Mouse (Mus musculus) adrenal gland (tissue): Measurements from ENCODE around the gene Tnfsf13b.

ENCODE experiments used
- intact Hi-C: fragments of 180-260 bp; cut with DNase I; formaldehyde crosslinking; loops from one replicate; pipeline ENCODE4 v1.15.1; 2025
- long read RNA-seq, 2 experiments: library from polyadenylated mRNA; unstranded; transcript quantifications; one replicate each; pipeline ENCODE4 v2.0.0; 2020; ENCODE audit warnings: borderline replicate concordance in 1 of 2; ENCODE audit not compliant: insufficient replicate concordance in 1 of 2

Tnfsf13b gene
- long read RNA-seq, experiment 1, full-length matches to known transcripts = 1 of 1 reads
- long read RNA-seq, experiment 1, partial matches to known transcripts = 0 of 1 reads
- long read RNA-seq, experiment 1, other reads (novel, unspliced or antisense) = 0 of 1 reads
- long read RNA-seq, experiment 2, full-length matches to known transcripts = 2 of 2 reads
- long read RNA-seq, experiment 2, partial matches to known transcripts = 0 of 2 reads
- long read RNA-seq, experiment 2, other reads (novel, unspliced or antisense) = 0 of 2 reads

- intact Hi-C loops = no loop called here
Measured at GRCm38 (mm10) chr8:10006156-10006985, at the start of gene Tnfsf13b. Gene Tnfsf13b (plus strand): TSS chr8:10006467.

GRCm38 (mm10) chr8:9958338-9958737, 47.9 kb upstream of the Tnfsf13b start:
- intact Hi-C loops = no loop called here

- intact Hi-C loops = no loop called here
Measured at GRCm38 (mm10) chr8:9959919-9960318, 46.3 kb upstream of the Tnfsf13b start.

- intact Hi-C loops = no loop called here
Measured at GRCm38 (mm10) chr8:9971866-9972265, 34.4 kb upstream of the Tnfsf13b start.

GRCm38 (mm10) chr8:9975276-9975675, 31.0 kb upstream of the Tnfsf13b start:
- intact Hi-C loops = loop anchor here (5.0 kb wide), 2 partner anchors 327 to 427 kb away; no protein-coding TSS in a partner anchor

GRCm38 (mm10) chr8:9975898-9976611, 30.2 kb upstream of the Tnfsf13b start:
- intact Hi-C loops = loop anchor here (5.0 kb wide), 2 partner anchors 326 to 426 kb away; no protein-coding TSS in a partner anchor

- intact Hi-C loops = loop anchor here (5.0 kb wide), 2 partner anchors 325 to 425 kb away; no protein-coding TSS in a partner anchor
Measured at GRCm38 (mm10) chr8:9977016-9977415, 29.3 kb upstream of the Tnfsf13b start.

GRCm38 (mm10) chr8:9977573-9978314, 28.5 kb upstream of the Tnfsf13b start, which contains the start of the genes Lig4 and Abhd13:
Gene Lig4 (minus strand): TSS chr8:9977686.
Gene Abhd13 (plus strand): TSS chr8:9977707.
- intact Hi-C loops = loop anchor here (5.0 kb wide), 2 partner anchors 325 to 425 kb away; no protein-coding TSS in a partner anchor

- intact Hi-C loops = loop anchor here (5.0 kb wide), 2 partner anchors 324 to 424 kb away; no protein-coding TSS in a partner anchor
Measured at GRCm38 (mm10) chr8:9978475-9979230, 27.6 kb upstream of the Tnfsf13b start.

GRCm38 (mm10) chr8:9979746-9980145, 26.5 kb upstream of the Tnfsf13b start:
- intact Hi-C loops = loop anchor here (5.0 kb wide), 2 partner anchors 323 to 423 kb away; no protein-coding TSS in a partner anchor

- intact Hi-C loops = no loop called here
Measured at GRCm38 (mm10) chr8:9980188-9980587, 26.1 kb upstream of the Tnfsf13b start.

GRCm38 (mm10) chr8:10004115-10004514, 2.2 kb upstream of the Tnfsf13b start:
- intact Hi-C loops = no loop called here

- intact Hi-C loops = no loop called here
Measured at GRCm38 (mm10) chr8:10006986-10007659, 856 bp downstream of the Tnfsf13b start.

- intact Hi-C loops = no loop called here
Measured at GRCm38 (mm10) chr8:10007660-10008028, 1.4 kb downstream of the Tnfsf13b start.

- intact Hi-C loops = no loop called here
Measured at GRCm38 (mm10) chr8:10016252-10016651, 10.0 kb downstream of the Tnfsf13b start.

- intact Hi-C loops = no loop called here
Measured at GRCm38 (mm10) chr8:10017231-10017630, 11.0 kb downstream of the Tnfsf13b start.

- intact Hi-C loops = no loop called here
Measured at GRCm38 (mm10) chr8:10030320-10031060, 24.2 kb downstream of the Tnfsf13b start.

GRCm38 (mm10) chr8:10031177-10031576, 24.9 kb downstream of the Tnfsf13b start:
- intact Hi-C loops = no loop called here

GRCm38 (mm10) chr8:10040866-10041265, 34.6 kb downstream of the Tnfsf13b start:
- intact Hi-C loops = no loop called here
